Mouse (Mus musculus) limb, embryonic 12.5 days (tissue): ENCODE measurements at regions not wholly inside any gene's neighbourhood (a gene's known extent, or its start where the extent isn't known, plus 50 kb on each side); places are given as distances from the start of the nearest gene placed in this dataset.
"Not testable (repeated sequence)": the region's sequence is repeated elsewhere in the genome, so short reads cannot be mapped to it uniquely, and the experiment has no call there.

Experiments
- ATAC-seq: fragments of 200-750 bp; cut with Nextera tagmentation; 2 replicates; pipeline ENCODE4 v1.8.0; 2017; ENCODE audit warnings: low read depth, moderate TSS enrichment; ENCODE audit not compliant: insufficient number of reproducible peaks, insufficient read depth, low FRiP score, low TSS enrichment
- H3K27ac ChIP-seq: fragments of 300-500 bp; sonication (generic); 2 replicates; pipeline ENCODE4 v1.5.1; 2016; ENCODE audit warnings: mild to moderate bottlenecking, moderate library complexity
- H3K27me3 ChIP-seq: fragments of 300-500 bp; sonication (generic); 2 replicates; pipeline ENCODE4 v1.6.1; 2016; ENCODE audit warnings: mild to moderate bottlenecking, moderate library complexity
- H3K36me3 ChIP-seq: fragments of 300-500 bp; sonication (generic); 2 replicates; pipeline ENCODE4 v1.6.1; 2016; ENCODE audit warnings: mild to moderate bottlenecking, moderate library complexity
- H3K4me1 ChIP-seq: fragments of 300-500 bp; sonication (generic); replicated peaks from 2 replicates; pipeline ENCODE4 v1.6.1; 2016
- H3K4me2 ChIP-seq: fragments of 300-500 bp; sonication (generic); 2 replicates; pipeline ENCODE4 v1.6.1; 2016; ENCODE audit warnings: mild to moderate bottlenecking, moderate library complexity
- H3K4me3 ChIP-seq: fragments of 300-500 bp; sonication (generic); replicated peaks from 2 replicates; pipeline ENCODE4 v1.5.1; 2016; ENCODE audit warnings: mild to moderate bottlenecking
- H3K9ac ChIP-seq: fragments of 300-500 bp; sonication (generic); replicated peaks from 2 replicates; pipeline ENCODE4 v1.6.1; 2016; ENCODE audit warnings: mild to moderate bottlenecking, moderate library complexity
- H3K9me3 ChIP-seq: fragments of 300-500 bp; sonication (generic); 2 replicates; pipeline ENCODE4 v1.6.1; 2016; ENCODE audit warnings: mild to moderate bottlenecking, moderate library complexity
- WGBS: fragments of 180-500 bp; shearing (Covaris S2); methylation state at CpG from one replicate; pipeline ENCODE4 v1.1.7; 2016; 5-methylcytosine and 5-hydroxymethylcytosine counted together

DNA sequence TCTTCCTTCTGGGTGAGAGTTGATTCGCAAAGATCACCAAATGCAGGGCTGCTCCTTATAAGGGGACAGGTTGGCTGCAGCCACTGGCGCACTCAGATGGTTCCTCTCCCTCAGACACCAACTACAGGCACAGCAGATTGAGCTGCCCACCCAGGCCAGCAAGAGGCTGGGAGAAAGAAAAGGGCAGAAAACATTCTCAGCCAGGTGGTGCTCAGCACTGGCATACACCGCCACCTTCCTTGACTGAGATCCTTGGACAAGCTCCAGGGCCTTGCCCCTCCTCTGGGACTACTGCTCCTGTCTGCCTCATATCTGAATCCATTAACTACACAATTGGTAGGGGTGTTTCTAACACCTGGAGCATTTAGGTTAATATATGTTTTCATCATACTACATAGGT, 110.4 kb upstream of the Pou3f3 start:
- Histone ChIP-seq H3K4me3 (no peak overlapping the region), H3K27me3 (no peaks in the 10 kb centered on the region), H3K27ac (no peak overlapping the region), H3K4me1 (peaks cover 5% of the 10 kb centered on the region), H3K9me3 (no peaks in the 10 kb centered on the region), H3K4me2 (no peak overlapping the region), H3K36me3 (no peaks in the 10 kb centered on the region), H3K9ac (no peak overlapping the region)
- 88% methylated on average over 3 of the region's 3 CpGs for WGBS
- ATAC-seq: no peak

DNA sequence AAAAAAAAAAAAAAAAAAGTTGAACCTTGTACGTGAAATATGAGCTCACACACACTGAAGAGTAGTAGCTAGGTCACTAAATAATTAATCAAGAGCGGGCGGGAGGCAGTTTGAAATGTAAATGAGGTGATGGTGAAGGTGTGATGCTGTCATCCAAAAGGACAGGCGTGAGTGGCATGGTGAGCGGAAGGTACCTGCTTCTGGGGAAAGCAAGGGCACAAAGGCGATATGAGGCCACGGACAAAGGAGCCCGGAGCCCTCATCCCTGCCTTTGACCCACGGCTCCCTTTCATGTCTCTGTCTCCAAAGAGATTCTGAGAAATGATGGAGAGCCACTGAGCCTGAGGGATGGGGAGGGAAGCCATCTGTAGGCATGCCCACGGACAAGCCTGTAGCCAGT, 107.1 kb upstream of the Pou3f3 start:
- no peaks in the 10 kb centered on the region for H3K9me3 ChIP-seq
- no peak overlapping the region for H3K9ac ChIP-seq
- no peak for ATAC-seq
- no peaks in the 10 kb centered on the region for H3K36me3 ChIP-seq
- 23% methylated on average over 10 of the region's 10 CpGs for WGBS
- no peaks in the 10 kb centered on the region for H3K27me3 ChIP-seq
- no peak overlapping the region for H3K4me3 ChIP-seq
- 0 out of 2 replicates have a peak overlapping the region, but pooled peaks have one; percentile 15 for H3K4me2 ChIP-seq
- H3K27ac ChIP-seq: no peak overlapping the region
- H3K4me1 ChIP-seq: peaks cover 5% of the 10 kb centered on the region

GRCm38 (mm10) chr1:42589442-42589841, 106.1 kb upstream of the Pou3f3 start:
- Histone ChIP-seq H3K27ac (no peak overlapping the region), H3K4me1 (peaks cover 5% of the 10 kb centered on the region), H3K36me3 (no peaks in the 10 kb centered on the region), H3K4me3 (no peak overlapping the region), H3K9ac (no peak overlapping the region), H3K4me2 (0 out of 2 replicates have a peak overlapping the region, but pooled peaks have one; percentile 2), H3K9me3 (no peaks in the 10 kb centered on the region), H3K27me3 (no peaks in the 10 kb centered on the region)
- WGBS: 39% methylated on average over 7 of the region's 7 CpGs
- ATAC-seq: no peak; the same call in 1 of the 2 replicates

- 72% methylated on average over 1 of the region's 1 CpGs for WGBS
- no peak for ATAC-seq
These were observed 103.7 kb upstream of the Pou3f3 start for GRCm38 (mm10) chr1:42591855-42592254.

GRCm38 (mm10) chr1:42597065-42597464, 98.5 kb upstream of the Pou3f3 start:
- Histone ChIP-seq H3K9me3 (no peaks in the 10 kb centered on the region), H3K27ac (no peak overlapping the region), H3K4me3 (no peak overlapping the region), H3K4me1 (no peaks in the 10 kb centered on the region), H3K27me3 (no peaks in the 10 kb centered on the region; the same call in 1 of the 2 replicates), H3K36me3 (no peaks in the 10 kb centered on the region), H3K9ac (no peak overlapping the region), H3K4me2 (no peak overlapping the region)
- 77% methylated on average over 4 of the region's 4 CpGs for WGBS
- ATAC-seq: no peak

More at GRCm38 (mm10) chr1:42591855-42592254, 103.7 kb upstream of the Pou3f3 start:
- H3K4me3 ChIP-seq: no peak overlapping the region
- no peak overlapping the region for H3K9ac ChIP-seq
- no peaks in the 10 kb centered on the region for H3K27me3 ChIP-seq
- H3K36me3 ChIP-seq: no peaks in the 10 kb centered on the region
- H3K4me2 ChIP-seq: no peak overlapping the region
- H3K9me3 ChIP-seq: no peaks in the 10 kb centered on the region
- H3K27ac ChIP-seq: no peak overlapping the region
- H3K4me1 ChIP-seq: peaks cover 5% of the 10 kb centered on the region

DNA sequence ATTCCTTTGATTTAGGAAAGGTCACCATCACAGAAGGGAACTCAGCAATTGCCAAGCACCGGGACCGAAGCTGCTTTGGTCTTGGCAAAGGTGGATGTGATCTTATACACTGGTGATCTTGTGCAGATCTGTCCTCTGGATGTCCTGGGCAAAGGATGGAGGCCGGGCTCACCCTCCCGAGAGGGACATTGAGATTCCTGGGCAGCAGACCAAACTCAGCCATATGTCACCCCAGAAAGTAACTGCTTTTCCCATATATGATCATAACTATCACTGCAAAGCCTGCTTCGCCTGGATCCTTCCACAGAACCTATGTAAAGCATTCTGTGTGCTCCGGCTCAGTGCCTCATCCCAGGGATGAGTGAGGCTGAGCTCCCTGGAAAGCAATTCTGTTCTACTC, 96.3 kb upstream of the Pou3f3 start:
- Histone ChIP-seq H3K9me3 (no peaks in the 10 kb centered on the region), H3K4me1 (no peaks in the 10 kb centered on the region), H3K9ac (no peak overlapping the region), H3K27me3 (no peaks in the 10 kb centered on the region; the same call in none of the 2 replicates), H3K27ac (no peak overlapping the region), H3K36me3 (no peaks in the 10 kb centered on the region), H3K4me2 (no peak overlapping the region), H3K4me3 (no peak overlapping the region)
- ATAC-seq: no peak
- 88% methylated on average over 6 of the region's 6 CpGs for WGBS

- Histone ChIP-seq H3K27me3 (no peaks in the 10 kb centered on the region; the same call in 1 of the 2 replicates), H3K4me2 (no peak overlapping the region), H3K9ac (no peak overlapping the region), H3K36me3 (no peaks in the 10 kb centered on the region), H3K4me1 (no peaks in the 10 kb centered on the region; the same call in 1 of the 2 replicates), H3K27ac (no peak overlapping the region), H3K9me3 (no peaks in the 10 kb centered on the region), H3K4me3 (no peak overlapping the region)
- 75% methylated on average over 7 of the region's 7 CpGs for WGBS
- ATAC-seq: no peak
These were observed 89.3 kb upstream of the Pou3f3 start for GRCm38 (mm10) chr1:42606251-42606650.

GRCm38 (mm10) chr1:42607466-42608043, 88.0 kb upstream of the Pou3f3 start:
- H3K9me3 ChIP-seq, H3K4me2 ChIP-seq, H3K36me3 ChIP-seq, H3K9ac ChIP-seq, H3K4me3 ChIP-seq, H3K27me3 ChIP-seq, H3K4me1 ChIP-seq, H3K27ac ChIP-seq: not testable (repeated sequence)
- WGBS: 85% methylated on average over 4 of the region's 4 CpGs
- peak; percentile 82 for ATAC-seq

DNA sequence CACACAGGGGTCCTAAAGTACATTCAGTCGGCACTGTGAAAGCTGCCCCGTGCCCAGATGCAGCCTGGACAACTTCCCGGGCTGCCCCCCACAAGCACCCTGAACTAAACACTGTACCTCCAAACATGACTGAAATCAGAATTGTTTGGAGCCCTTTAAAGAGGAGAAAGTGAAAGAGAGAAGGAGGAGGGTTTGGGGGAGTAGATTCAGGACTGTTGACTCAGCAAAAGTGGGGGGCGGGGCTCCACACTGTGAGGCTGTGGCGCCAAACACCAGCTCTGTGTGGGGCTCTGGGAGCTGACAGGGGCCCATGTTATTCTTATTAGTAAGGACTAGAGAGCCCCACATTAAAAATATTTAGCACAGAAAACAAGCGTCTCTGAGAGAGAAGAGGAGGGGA, 71.8 kb upstream of the Pou3f3 start:
- Histone ChIP-seq H3K9ac (no peak overlapping the region), H3K27ac (no peak overlapping the region), H3K4me1 (0 out of 2 replicates have a peak, but pooled peaks cover 8% of the 10 kb centered on the region), H3K4me2 (no peak overlapping the region), H3K9me3 (0 out of 2 replicates have a peak, but pooled peaks cover 5% of the 10 kb centered on the region), H3K36me3 (no peaks in the 10 kb centered on the region), H3K4me3 (no peak overlapping the region), H3K27me3 (0 out of 2 replicates have a peak, but pooled peaks cover 8% of the 10 kb centered on the region)
- WGBS: 77% methylated on average over 6 of the region's 6 CpGs
- no peak for ATAC-seq

- Histone ChIP-seq H3K36me3 (no peaks in the 10 kb centered on the region), H3K9ac (no peak overlapping the region), H3K4me2 (no peak overlapping the region), H3K4me3 (no peak overlapping the region), H3K27ac (no peak overlapping the region), H3K9me3 (no peaks in the 10 kb centered on the region), H3K4me1 (peaks cover 18% of the 10 kb centered on the region), H3K27me3 (0 out of 2 replicates have a peak, but pooled peaks cover 8% of the 10 kb centered on the region)
- WGBS: 43% methylated on average over 12 of the region's 12 CpGs
- ATAC-seq: no peak
These were observed 66.8 kb upstream of the Pou3f3 start for GRCm38 (mm10) chr1:42628800-42629199.

- ATAC-seq: peak; percentile 52
- Histone ChIP-seq H3K27ac (peak overlapping the region; percentile 79), H3K9me3 (no peaks in the 10 kb centered on the region), H3K9ac (no peak overlapping the region), H3K4me1 (peaks cover 16% of the 10 kb centered on the region), H3K4me3 (no peak overlapping the region), H3K27me3 (0 out of 2 replicates have a peak, but pooled peaks cover 8% of the 10 kb centered on the region), H3K4me2 (peak overlapping the region; percentile 34), H3K36me3 (no peaks in the 10 kb centered on the region)
- 33% methylated on average over 14 of the region's 14 CpGs for WGBS
These were observed 65.9 kb upstream of the Pou3f3 start for GRCm38 (mm10) chr1:42629465-42630261.
